Mouse (Mus musculus) erythroblast, adult 5-6 weeks (primary cell): ENCODE measurements around the gene Ankrd34a. TPM values are rescaled to one million over a fixed set of nuclear protein-coding genes. Genes with fewer than 3 reads are reported as not detected.

ENCODE experiments used
- ATAC-seq: replicated peaks from 2 replicates; pipeline ENCODE4 v1.8.0; 2016; ENCODE audit warnings: moderate number of reproducible peaks, mild to moderate bottlenecking, moderate TSS enrichment, inconsistent platforms; ENCODE audit not compliant: poor library complexity, low FRiP score, severe bottlenecking
- total RNA-seq, 2 experiments: library from RNA; stranded (forward) in 1 of 2; stranded (reverse) in 1 of 2; fragments of 150-400 nt in 1 of 2; fragments of 200-764, 138-1000 nt in 1 of 2; gene quantifications; 2 replicates each; pipeline versions ENCODE4 v1.2.3 to v1.2.4; 2015 to 2017; ENCODE audit warnings: low replicate concordance in 2 of 2

The Ankrd34a gene
- total RNA-seq, 2 experiments from 2014 or later, result not detected

GRCm38 (mm10) chr3:96576690-96577541 lies 19.5 kb upstream of the Ankrd34a start, which contains the start of gene Gm16253:
Gene Gm16253, plus strand, starts transcription at chr3:96576984.
- ATAC-seq, result peak; percentile 90

- no peak for ATAC-seq
Observed at GRCm38 (mm10) chr3:96577566-96577965, 18.9 kb upstream of the Ankrd34a start.

- no peak for ATAC-seq
Observed at GRCm38 (mm10) chr3:96578561-96579238, 17.7 kb upstream of the Ankrd34a start.

GRCm38 (mm10) chr3:96579239-96579750 lies 17.1 kb upstream of the Ankrd34a start:
- no peak for ATAC-seq

GRCm38 (mm10) chr3:96579885-96580454 lies 16.5 kb upstream of the Ankrd34a start:
- ATAC-seq, result peak; percentile 87

DNA sequence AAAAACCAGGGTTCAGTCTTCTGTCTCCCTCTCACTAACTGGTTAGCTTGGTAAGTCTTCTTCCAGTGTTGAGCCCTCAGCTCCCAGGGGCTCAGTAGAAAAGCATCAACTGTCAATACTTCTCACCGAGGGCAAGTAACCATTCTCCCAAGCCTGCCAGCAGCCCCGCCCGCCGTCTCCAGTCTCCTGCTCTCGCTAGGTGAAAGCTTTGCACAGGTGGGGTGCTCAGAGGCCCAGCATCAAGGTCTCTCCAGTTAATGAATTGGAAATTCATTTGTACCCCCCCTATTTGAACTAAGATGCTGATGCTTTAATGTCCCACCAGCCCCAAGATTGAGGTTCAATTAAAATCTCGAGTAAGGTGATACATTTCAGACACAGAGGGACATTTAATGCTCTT lies 15.3 kb upstream of the Ankrd34a start:
- no peak for ATAC-seq

DNA sequence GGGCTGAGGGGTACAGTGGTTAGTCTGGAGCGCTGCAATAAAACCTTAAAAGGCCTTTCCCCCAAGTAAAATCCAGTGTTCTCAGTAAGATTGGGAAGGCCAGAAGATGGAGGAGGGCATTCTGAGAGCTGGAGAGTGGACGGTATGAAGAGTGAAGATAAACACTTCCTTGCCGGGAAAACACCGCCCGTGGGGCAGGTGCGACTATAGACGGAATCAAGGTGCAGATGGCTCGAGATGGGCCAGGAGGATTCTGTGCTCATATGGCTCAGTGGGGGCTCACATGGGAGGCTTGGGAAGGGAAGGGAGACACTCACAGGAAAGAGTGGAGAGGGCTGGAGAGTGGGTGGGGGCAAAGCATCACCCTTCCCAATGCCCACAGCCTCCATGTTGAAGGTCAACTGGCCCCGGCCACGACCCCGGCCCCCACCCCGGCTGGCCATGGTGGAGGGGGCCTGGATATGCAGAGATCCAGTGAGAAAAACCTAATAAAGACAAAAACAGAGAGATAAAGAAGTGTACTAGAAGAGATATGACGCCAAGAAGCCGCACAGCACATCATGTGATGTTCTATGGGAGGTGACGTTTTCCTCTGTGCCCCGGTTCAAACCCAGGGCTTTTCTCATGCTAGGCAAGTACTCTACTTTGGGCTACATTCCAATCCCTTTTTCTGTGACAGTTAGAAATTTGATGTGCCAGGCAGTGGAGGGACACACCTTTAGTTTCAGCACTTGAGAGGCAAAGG lies 14.5 kb upstream of the Ankrd34a start:
- no peak for ATAC-seq

DNA sequence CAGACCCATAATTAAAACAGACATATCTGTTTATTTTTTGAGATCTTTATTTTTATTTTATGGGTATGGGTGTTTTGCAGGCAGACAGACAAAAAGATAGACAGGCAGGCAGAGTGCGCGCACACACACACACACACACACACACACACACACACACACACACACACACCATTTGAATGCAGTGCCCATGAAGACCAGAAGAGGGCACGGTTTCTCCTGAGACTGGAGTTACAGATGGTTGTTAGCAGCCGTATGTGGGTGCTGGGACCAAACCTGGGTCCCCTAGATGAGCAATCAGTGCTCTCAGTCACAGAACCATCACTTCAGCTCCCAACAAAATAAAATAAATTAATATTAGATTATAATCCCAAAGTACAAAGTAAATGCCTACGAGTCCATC lies 13.1 kb upstream of the Ankrd34a start:
- ATAC-seq, result no peak

- ATAC-seq, result no peak
Observed at GRCm38 (mm10) chr3:96590657-96591056, 5.8 kb upstream of the Ankrd34a start.

DNA sequence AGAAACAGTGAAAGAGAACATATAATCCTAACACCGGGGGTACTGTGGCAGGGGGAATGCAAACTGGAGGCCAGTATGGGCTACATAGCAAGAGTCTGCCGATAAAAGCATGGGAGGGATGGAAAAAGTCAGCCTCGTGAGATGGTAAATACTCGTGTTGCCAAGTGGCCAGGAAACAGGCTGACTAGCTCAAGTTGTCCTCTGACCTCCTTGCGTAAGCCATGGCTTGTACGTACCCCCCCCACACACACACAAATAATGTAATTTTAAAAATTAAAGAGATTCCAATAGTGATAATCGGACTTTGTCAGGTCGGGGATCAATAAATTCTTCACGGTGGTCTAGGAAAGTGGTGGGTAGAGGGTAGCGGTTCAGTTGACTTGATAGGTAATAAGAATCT lies 3.1 kb upstream of the Ankrd34a start:
- peak; percentile 35 for ATAC-seq

GRCm38 (mm10) chr3:96593790-96594560 lies 2.5 kb upstream of the Ankrd34a start, which contains the start of gene Polr3gl:
Gene Polr3gl, minus strand, starts transcription at chr3:96594181.
- ATAC-seq, result peak; percentile 98

DNA sequence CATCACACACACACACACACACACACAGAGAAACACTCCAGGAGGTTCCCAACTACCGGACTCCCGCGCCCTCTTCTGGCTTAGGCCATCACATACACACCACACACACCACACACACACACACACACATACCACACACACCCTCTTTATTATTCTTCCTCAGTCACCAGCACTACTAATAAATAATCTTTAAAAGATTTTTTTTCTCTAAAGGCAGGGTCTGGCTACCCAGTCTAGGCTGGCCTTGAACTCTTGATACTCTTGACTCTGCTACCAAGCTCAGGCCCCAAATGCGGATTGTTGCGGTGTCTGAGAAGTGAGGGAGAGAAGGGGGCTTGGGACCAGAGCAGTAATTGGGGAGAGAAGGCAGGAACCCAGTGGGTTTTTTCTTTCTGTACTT lies 1.6 kb upstream of the Ankrd34a start:
- ATAC-seq, result no peak

- ATAC-seq, result no peak
Observed at GRCm38 (mm10) chr3:96595661-96596060, 775 bp upstream of the Ankrd34a start.

DNA sequence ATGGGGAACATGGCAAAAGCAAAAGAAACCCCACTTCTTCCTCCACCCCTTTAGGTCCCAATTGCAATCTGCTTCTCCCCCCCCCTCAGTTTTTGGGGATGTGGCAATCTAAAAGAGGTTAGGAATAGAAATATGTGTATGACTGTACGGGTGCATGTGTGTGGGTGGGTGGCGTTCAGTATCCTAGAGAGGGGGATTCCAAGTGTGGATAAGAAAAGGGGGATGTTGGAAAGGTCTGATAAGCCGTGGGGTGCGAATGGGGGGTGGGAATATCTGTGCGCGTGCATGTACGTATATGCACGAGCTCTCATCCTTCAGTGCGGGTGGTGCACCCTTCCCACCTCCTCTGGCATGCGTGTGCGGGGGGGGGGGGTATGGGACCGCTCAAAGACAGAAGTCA lies 419 bp downstream of the Ankrd34a start:
- ATAC-seq, result no peak

- ATAC-seq, result no peak
Observed at GRCm38 (mm10) chr3:96597435-96597891, 1.0 kb downstream of the Ankrd34a start.

- ATAC-seq, result no peak
Observed at GRCm38 (mm10) chr3:96598156-96599068, 2.0 kb downstream of the Ankrd34a start.

- no peak for ATAC-seq
Observed at GRCm38 (mm10) chr3:96599069-96599393, 2.6 kb downstream of the Ankrd34a start.

GRCm38 (mm10) chr3:96599411-96599810 lies 3.0 kb downstream of the Ankrd34a start:
- ATAC-seq, result no peak
